Mouse (Mus musculus) G1E (cell line): ENCODE data around the gene Rpl38. TPM values are rescaled to one million over a fixed set of nuclear protein-coding genes. Genes with fewer than 3 reads are reported as not detected.
"Not testable (repeated sequence)": the region's sequence is repeated elsewhere in the genome, so short reads cannot be mapped to it uniquely, and the experiment has no call there.

Experiments
- ATAC-seq: 2 replicates; pipeline ENCODE4 v1.8.0; 2016; ENCODE audit warnings: mild to moderate bottlenecking; ENCODE audit not compliant: insufficient number of reproducible peaks, poor library complexity, low FRiP score, severe bottlenecking; ENCODE audit errors: extremely low read depth
- DNase-seq: peaks from one replicate; pipeline ENCODE4 v3.0.0; 2012; ENCODE audit warnings: low spot score
- H3K27me3 ChIP-seq: 2 replicates; pipeline ENCODE4 v1.6.1; 2012; ENCODE audit warnings: mild to moderate bottlenecking, low read length, inconsistent platforms; ENCODE audit not compliant: insufficient read depth
- H3K36me3 ChIP-seq: replicated peaks from 2 replicates; pipeline ENCODE3; 2012; ENCODE audit warnings: mild to moderate bottlenecking, inconsistent platforms
- H3K4me1 ChIP-seq: 2 replicates; pipeline ENCODE4 v1.6.1; 2012; ENCODE audit warnings: low read depth, low read length, inconsistent platforms, mixed read lengths; ENCODE audit not compliant: insufficient read depth
- H3K4me3 ChIP-seq: 2 replicates; pipeline ENCODE4 v1.5.1; 2012; ENCODE audit warnings: low read depth, mild to moderate bottlenecking, inconsistent platforms, low read length, moderate library complexity, mixed read lengths
- H3K9me3 ChIP-seq: replicated peaks from 2 replicates; pipeline ENCODE4 v1.6.1; 2012; ENCODE audit warnings: inconsistent platforms
- CTCF ChIP-seq: IDR thresholded peaks from 2 replicates; pipeline ENCODE4 v1.5.1; 2012; ENCODE audit warnings: low read depth, low read length, inconsistent platforms, mixed read lengths
- GATA1 ChIP-seq: IDR thresholded peaks from 2 replicates; pipeline ENCODE4 v1.6.1; 2012; ENCODE audit warnings: borderline replicate concordance, low read length, inconsistent platforms, mixed read lengths
- GATA2 ChIP-seq: IDR thresholded peaks from 2 replicates; pipeline ENCODE4 v1.6.1; 2012; ENCODE audit warnings: low read depth, low read length, inconsistent platforms, borderline replicate concordance
- POLR2AphosphoS5 ChIP-seq: IDR thresholded peaks from 2 replicates; pipeline ENCODE4 v1.6.1; 2012; ENCODE audit warnings: low read depth, low read length, inconsistent platforms; ENCODE audit not compliant: insufficient replicate concordance
- TAL1 ChIP-seq: conservative IDR thresholded peaks from 2 replicates; pipeline ENCODE4 v1.6.1; 2012; ENCODE audit warnings: low read depth, low read length, inconsistent platforms, mixed read lengths
- polyA plus RNA-seq: library from polyadenylated mRNA; stranded (reverse); fragments of >175 nt; gene quantifications from 2 replicates; pipeline ENCODE4 v1.2.3, GENCODE M21; 2012
- total RNA-seq, 2 experiments: library from RNA; stranded (forward) in 1 of 2; stranded (reverse) in 1 of 2; fragments of 200-1000 nt in 1 of 2; fragments of >200 nt in 1 of 2; fragmentation: Nextera tagmentation in 1 of 2; gene quantifications; 2 replicates each; pipeline ENCODE4 v1.2.3; 2014 to 2017

Gene Rpl38
- total and polyA plus RNA-seq, 3 experiments = 420 to 2,691 (median 875) TPM

DNA sequence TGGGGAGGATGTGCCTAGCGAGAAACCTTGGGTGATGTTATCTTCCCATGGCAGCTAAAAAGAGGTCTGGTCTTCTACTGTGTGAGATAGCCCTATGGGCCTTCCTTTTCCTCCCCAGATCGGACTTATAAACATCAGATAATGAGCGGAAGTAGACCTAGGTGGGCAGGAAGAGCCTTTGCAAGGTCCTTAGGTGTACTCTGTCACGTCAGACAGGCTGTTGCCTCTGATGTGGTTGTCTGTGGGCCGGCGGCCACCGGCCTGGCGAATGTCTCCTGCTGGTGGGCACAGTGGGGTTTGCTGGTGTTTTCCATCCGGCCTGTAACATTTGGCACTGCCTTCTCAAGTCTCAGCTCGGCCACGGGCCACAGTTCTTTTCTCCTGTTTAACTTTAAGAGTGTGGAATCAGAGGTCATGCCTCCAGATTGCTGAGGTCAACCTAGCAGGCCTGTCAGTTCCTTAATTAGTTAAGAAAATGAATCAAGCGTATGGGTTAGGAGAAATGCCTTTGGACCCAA lies 1.4 kb downstream of the Rpl38 start:
- DNase-seq (peak; percentile 22), ATAC-seq (no peak)
- TF ChIP-seq GATA1 = no peak
- TF ChIP-seq CTCF = no peak
- no peak for TF ChIP-seq POLR2AphosphoS5
- no peak for TF ChIP-seq TAL1
- TF ChIP-seq GATA2 = no peak
- peak overlapping the region; percentile 94 for H3K4me3 ChIP-seq
- H3K27me3 ChIP-seq = peaks cover 5% of the 10 kb centered on the region
- no peaks in the 10 kb centered on the region for H3K9me3 ChIP-seq
- H3K36me3 ChIP-seq = peaks cover 59% of the 10 kb centered on the region
- peaks cover 47% of the 10 kb centered on the region for H3K4me1 ChIP-seq

DNA sequence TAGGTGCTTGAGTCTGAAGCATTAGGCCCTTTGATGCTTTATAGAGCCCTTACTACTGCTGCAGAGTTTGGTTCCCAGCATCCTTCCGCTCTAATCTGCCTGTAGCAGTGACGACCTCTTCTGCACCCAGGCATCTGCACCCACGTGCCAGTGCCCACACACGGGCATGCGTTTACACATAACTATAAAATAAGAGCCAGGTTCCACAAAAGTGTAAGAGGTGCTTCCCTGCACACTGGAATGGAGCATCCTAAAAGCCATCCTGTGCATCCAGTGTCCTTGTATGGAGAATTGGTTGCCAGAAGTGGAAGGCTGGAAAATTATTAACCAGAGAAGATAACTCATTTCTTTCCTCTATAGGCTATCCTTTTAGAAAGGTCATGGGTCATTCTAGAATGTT lies 2.8 kb downstream of the Rpl38 start:
- H3K27me3 ChIP-seq = peaks cover 15% of the 10 kb centered on the region; the same call in 1 of the 2 replicates
- H3K9me3 ChIP-seq = no peaks in the 10 kb centered on the region
- ATAC-seq (no peak), DNase-seq (no peak)
- peaks cover 59% of the 10 kb centered on the region for H3K4me1 ChIP-seq
- peak overlapping the region; percentile 94; the same call in 1 of the 2 replicates for H3K4me3 ChIP-seq
- H3K36me3 ChIP-seq = peaks cover 59% of the 10 kb centered on the region
- TF ChIP-seq POLR2AphosphoS5 (no peak), CTCF (no peak), GATA1 (no peak), TAL1 (no peak), GATA2 (no peak)

DNA sequence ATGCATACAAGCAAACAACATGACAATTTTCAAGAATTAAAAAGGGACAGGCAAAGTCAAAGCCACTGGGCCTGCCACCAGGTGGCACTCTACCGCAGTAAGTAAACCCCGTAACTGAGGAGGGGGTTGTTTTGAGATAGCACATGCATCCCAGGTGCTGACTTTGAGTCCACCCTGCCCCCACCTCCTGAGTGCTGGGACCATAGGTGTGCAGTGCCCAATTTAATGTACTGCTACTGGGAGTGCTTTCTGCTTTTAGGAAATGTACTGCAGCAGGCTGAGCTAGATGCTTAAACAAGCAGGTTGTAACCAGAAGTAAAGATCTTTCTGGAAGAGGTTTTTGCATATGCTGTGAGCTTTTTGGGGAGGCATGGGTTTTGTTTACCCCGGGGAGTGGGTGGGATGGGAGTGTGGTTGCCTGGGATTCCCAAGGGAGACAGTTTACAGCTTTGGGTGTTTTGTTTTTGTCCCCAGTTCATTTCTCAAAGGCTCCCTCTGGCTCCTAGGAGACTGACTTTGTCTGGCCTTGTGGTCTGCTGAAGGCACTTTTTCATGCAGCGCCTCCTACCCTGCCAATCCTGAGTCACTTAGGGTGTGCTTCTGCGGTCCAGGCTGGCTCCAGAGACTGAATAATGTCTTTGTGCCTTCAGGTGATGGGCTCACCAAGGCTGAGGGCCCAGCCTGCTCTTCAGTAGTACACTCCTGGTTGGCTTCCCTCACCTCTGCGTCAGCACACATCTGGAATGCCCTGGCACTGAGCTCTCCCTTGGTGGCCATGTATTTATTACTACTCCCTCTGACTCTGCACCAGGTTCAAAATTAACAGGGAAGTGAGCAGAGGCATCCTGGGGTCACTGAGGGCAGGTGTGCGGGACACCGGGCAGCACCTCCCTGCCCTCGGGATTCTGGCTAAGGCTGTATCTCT lies 4.7 kb downstream of the Rpl38 start:
- peaks cover 59% of the 10 kb centered on the region for H3K36me3 ChIP-seq
- no peak for TF ChIP-seq GATA2
- TF ChIP-seq POLR2AphosphoS5 = peak; percentile 73
- peak; percentile 67; the same call in 1 of the 2 replicates for TF ChIP-seq CTCF
- no peaks in the 10 kb centered on the region for H3K9me3 ChIP-seq
- ATAC-seq (no peak), DNase-seq (peak; percentile 58)
- peak overlapping the region; percentile 14; the same call in 1 of the 2 replicates for H3K4me3 ChIP-seq
- peaks cover 64% of the 10 kb centered on the region for H3K4me1 ChIP-seq
- H3K27me3 ChIP-seq = peaks cover 23% of the 10 kb centered on the region; the same call in 1 of the 2 replicates

DNA sequence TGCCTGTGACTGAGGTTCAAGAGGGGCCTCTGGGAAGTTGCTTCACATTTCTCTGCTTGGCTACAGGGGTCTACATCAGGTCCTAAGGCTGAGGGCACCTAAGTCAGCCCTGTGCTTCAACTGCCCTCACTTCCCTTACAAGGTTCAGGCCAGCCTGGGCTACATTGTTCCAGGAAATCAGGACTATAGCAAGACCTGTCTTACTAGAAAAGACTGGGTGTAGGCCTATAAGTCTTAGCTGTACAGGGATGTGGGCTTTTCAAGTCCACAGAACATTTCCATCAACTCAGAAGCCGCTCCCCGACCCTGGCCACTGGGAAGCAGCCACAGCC lies 5.4 kb downstream of the Rpl38 start:
- Histone ChIP-seq H3K27me3 (peaks cover 23% of the 10 kb centered on the region; the same call in 1 of the 2 replicates), H3K4me1 (peaks cover 63% of the 10 kb centered on the region), H3K4me3 (no peak overlapping the region; the same call in 1 of the 2 replicates), H3K9me3 (no peaks in the 10 kb centered on the region), H3K36me3 (peaks cover 59% of the 10 kb centered on the region)
- ATAC-seq (no peak), DNase-seq (no peak)
- TF ChIP-seq GATA1 (no peak), GATA2 (no peak), TAL1 (no peak), POLR2AphosphoS5 (no peak; the same call in 1 of the 2 replicates), CTCF (no peak)

DNA sequence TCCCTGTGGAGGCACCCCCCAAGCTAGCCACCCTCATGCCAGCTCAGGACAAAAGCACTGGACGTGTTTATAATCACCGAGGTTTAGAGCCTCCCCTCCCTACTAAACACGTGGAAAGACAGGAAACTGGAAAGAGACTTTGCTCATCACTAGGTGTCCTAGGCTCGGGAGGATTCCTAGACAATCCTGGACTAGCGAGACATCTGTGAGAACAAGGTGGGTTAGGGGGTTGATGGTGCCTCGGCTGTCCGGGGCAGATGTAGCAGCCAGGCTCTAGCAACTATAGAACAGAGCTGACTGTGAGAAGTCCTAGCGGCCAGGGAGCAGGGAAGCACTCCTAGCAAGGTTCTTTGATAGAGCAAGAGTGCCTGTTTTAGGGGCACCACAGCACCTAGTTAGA lies 5.9 kb downstream of the Rpl38 start:
- DNase-seq (no peak), ATAC-seq (no peak)
- Histone ChIP-seq H3K4me3 (no peak overlapping the region), H3K9me3 (no peaks in the 10 kb centered on the region), H3K36me3 (peaks cover 54% of the 10 kb centered on the region), H3K27me3 (peaks cover 23% of the 10 kb centered on the region; the same call in 1 of the 2 replicates), H3K4me1 (peaks cover 63% of the 10 kb centered on the region)
- no peak for TF ChIP-seq CTCF
- TF ChIP-seq POLR2AphosphoS5 = no peak
- TF ChIP-seq GATA1 = no peak
- TF ChIP-seq GATA2 = no peak
- no peak for TF ChIP-seq TAL1

DNA sequence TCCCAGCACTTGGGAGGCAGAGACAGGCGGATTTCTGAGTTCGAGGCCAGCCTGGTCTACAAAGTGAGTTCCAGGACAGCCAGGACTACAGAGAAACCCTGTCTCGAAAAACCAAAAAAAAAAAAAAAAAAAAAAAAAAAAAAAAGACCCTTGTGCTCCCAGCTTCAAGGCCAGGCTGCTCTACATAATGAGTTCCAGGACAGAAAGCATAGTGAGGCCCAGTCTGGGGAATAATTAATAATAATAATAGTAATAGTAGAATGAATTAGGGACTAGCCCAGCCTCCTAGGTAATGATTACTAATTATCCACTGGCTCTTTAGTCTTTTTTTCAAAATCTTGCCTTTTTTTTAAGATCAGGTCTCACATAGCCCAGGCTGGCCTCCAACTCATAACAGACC lies 6.5 kb downstream of the Rpl38 start:
- H3K4me1 ChIP-seq = peaks cover 63% of the 10 kb centered on the region
- not testable (repeated sequence) for DNase-seq, H3K4me3 ChIP-seq, ATAC-seq, H3K9me3 ChIP-seq
- H3K36me3 ChIP-seq = peaks cover 48% of the 10 kb centered on the region
- peaks cover 25% of the 10 kb centered on the region; the same call in 1 of the 2 replicates for H3K27me3 ChIP-seq
